Mouse (Mus musculus) olfactory bulb, adult 2 months (tissue): ENCODE results near the gene Islr.

ENCODE experiments used
- CTCF ChIP-seq: fragments of 200-500 bp; IDR thresholded peaks from 2 replicates; pipeline ENCODE4 v1.5.1; 2012; ENCODE audit warnings: low read depth, mild to moderate bottlenecking, low read length, moderate library complexity; ENCODE audit not compliant: insufficient read depth
- POLR2A ChIP-seq: fragments of 200-500 bp; IDR thresholded peaks from 2 replicates; pipeline ENCODE4 v1.6.1; 2012; ENCODE audit warnings: mild to moderate bottlenecking, low read depth, low read length, moderate library complexity; ENCODE audit not compliant: insufficient read depth

DNA sequence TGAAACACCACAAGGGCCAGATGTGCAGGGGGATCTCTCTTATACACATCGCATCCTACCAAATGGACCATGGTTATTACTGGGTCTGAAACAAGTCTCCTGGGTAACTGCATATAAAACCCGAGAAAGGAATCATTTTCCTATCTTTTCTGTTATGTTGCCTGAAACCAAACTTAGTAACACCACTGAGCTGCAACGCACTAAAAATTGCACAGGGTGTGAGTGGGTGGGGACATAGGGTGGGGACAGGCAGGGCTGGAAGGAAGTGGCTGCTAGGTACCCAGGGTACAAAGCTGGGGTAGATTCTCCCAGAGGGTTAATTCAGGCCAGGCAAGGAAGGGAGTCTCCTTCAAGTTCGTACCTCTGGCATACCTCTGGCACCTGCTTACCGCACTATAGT, 38.6 kb upstream of the Islr start:
- TF ChIP-seq CTCF = no peak
- no peak for TF ChIP-seq POLR2A
